Mouse (Mus musculus) limb, embryonic 14.5 days (tissue): ENCODE results near the gene P4hb. TPM values are rescaled to one million over a fixed set of nuclear protein-coding genes. Genes with fewer than 3 reads are reported as not detected.

Experiments
- ATAC-seq: fragments of 200-750 bp; cut with Nextera tagmentation; 2 replicates; pipeline ENCODE4 v1.8.0; 2017; ENCODE audit warnings: low read depth, moderate number of reproducible peaks, moderate TSS enrichment; ENCODE audit not compliant: low FRiP score
- DNase-seq: peaks from one replicate; pipeline ENCODE4 v3.0.0-alpha.2; 2015; ENCODE audit warnings: low spot score
- H3K27ac ChIP-seq: fragments of 300-500 bp; sonication (generic); replicated peaks from 2 replicates; pipeline ENCODE4 v1.5.1; 2014; ENCODE audit warnings: low read depth, mild to moderate bottlenecking, low read length, moderate library complexity, mixed read lengths
- H3K27me3 ChIP-seq: fragments of 300-500 bp; sonication (generic); 2 replicates; pipeline ENCODE4 v1.6.1; 2014; ENCODE audit warnings: low read length, mixed read lengths; ENCODE audit not compliant: control insufficient read depth, insufficient read depth
- H3K36me3 ChIP-seq: fragments of 300-500 bp; sonication (generic); 2 replicates; pipeline ENCODE4 v1.6.1; 2014; ENCODE audit warnings: mild to moderate bottlenecking, low read length, moderate library complexity, mixed read lengths; ENCODE audit not compliant: control insufficient read depth, insufficient read depth
- H3K4me1 ChIP-seq: fragments of 300-500 bp; sonication (generic); 2 replicates; pipeline ENCODE4 v1.6.1; 2014; ENCODE audit warnings: antibody characterized with exemption, low read length, mixed read lengths; ENCODE audit not compliant: control insufficient read depth, insufficient read depth
- H3K4me2 ChIP-seq: fragments of 300-500 bp; sonication (generic); replicated peaks from 2 replicates; pipeline ENCODE4 v1.6.1; 2014; ENCODE audit warnings: low read depth, mild to moderate bottlenecking, low read length, moderate library complexity; ENCODE audit not compliant: severe bottlenecking
- H3K4me3 ChIP-seq: fragments of 300-500 bp; sonication (generic); replicated peaks from 2 replicates; pipeline ENCODE4 v1.5.1; 2014; ENCODE audit warnings: low read length
- H3K9ac ChIP-seq: fragments of 300-500 bp; sonication (generic); 2 replicates; pipeline ENCODE4 v1.6.1; 2014; ENCODE audit warnings: mild to moderate bottlenecking, low read depth, low read length, moderate library complexity; ENCODE audit not compliant: severe bottlenecking
- H3K9me3 ChIP-seq: fragments of 300-500 bp; sonication (generic); 2 replicates; pipeline ENCODE4 v1.6.1; 2016; ENCODE audit warnings: low read length; ENCODE audit not compliant: control insufficient read depth
- POLR2A ChIP-seq: fragments of 200-500 bp; IDR thresholded peaks from 2 replicates; pipeline ENCODE4 v1.8.0; 2012; ENCODE audit warnings: inconsistent platforms, mild to moderate bottlenecking, moderate library complexity, borderline replicate concordance; ENCODE audit not compliant: insufficient read depth, insufficient read length; ENCODE audit errors: extremely low read depth
- WGBS: fragments of 180-500 bp; shearing (Covaris S2); extraction: QIAGEN DNeasy Blood & Tissue Kit; methylation state at CpG from one replicate; pipeline ENCODE4 v1.1.7; 2014; 5-methylcytosine and 5-hydroxymethylcytosine counted together
- polyA plus RNA-seq, 2 experiments: library from polyadenylated mRNA; depleted of rRNA in 1 of 2; stranded (reverse) in 1 of 2; unstranded in 1 of 2; fragments of >200 nt; fragmentation: Nextera tagmentation in 1 of 2; extraction: Ambion mirVana in 1 of 2; gene quantifications; 2 replicates each; pipeline versions ENCODE4 v1.2.1 to v1.2.3; 2012 to 2014

Gene P4hb
- 569 and 645 TPM in 2 replicates for polyA plus RNA-seq (2012; rRNA removed)
- 968 and 988 TPM in 2 replicates for polyA plus RNA-seq (2014; fragmentation: Nextera tagmentation; extraction: Ambion mirVana)

DNA sequence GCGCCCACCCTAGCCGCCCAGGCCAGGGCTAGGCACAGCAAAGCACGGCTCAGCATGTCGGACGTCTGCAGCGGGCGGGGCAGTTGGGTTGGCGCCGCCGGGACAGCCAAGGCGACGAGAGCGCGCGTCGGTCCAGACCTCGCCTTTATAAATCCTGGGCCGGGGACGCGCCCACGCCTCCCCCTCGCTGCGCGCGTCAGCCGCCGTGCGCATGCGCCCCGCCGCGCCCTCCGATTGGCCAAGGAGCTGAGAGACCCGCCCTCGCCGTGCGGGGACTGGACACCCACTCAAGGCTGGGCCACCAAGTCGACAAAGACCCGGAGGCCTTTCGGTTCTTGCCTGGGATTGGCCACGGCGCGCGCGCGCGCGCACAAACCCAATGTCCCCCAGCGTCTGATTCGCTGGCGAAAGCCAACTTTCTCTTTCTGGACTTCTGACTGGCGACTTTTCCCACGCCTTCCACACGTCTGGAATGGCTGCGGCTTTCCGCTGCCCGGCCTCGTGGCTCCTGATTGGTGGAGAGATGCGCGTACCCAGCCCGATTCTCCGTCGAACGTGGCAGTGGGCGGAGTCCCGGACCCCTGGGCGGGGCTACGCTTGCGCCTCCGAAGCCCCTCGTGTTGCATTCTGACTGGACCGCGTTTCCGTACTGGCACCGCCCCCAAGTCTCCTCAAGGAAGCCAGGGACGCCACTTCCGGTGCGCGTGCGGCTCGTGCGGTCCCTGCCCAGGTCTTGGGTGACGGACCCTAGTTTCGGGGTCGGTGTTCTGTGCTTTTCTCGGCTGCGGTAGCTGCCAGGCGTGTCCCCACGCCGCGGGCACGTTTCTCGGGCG lies at the start of gene P4hb:
Gene P4hb, minus strand, starts transcription at position 502 of the 833 bp plus-strand sequence.
- peak; percentile 98; the same call in 1 of the 2 replicates for TF ChIP-seq POLR2A
- Histone ChIP-seq H3K4me2 (peak within 1 kb of the TSS; percentile 76), H3K9me3 (no peaks in the 10 kb centered on the region), H3K4me1 (peaks cover 21% of the 10 kb centered on the region), H3K4me3 (peak within 1 kb of the TSS; percentile 94), H3K27ac (peak within 1 kb of the TSS; percentile 97), H3K27me3 (no peaks in the 10 kb centered on the region), H3K9ac (peak within 1 kb of the TSS; percentile 96), H3K36me3 (peaks cover 45% of the 10 kb centered on the region)
- ATAC-seq (peak; percentile 94), DNase-seq (peak; percentile 99)
- under 1% methylated on average over 83 of the region's 94 CpGs for WGBS

- H3K9ac ChIP-seq, result no peak overlapping the region
- ATAC-seq (no peak), DNase-seq (no peak)
- no peaks in the 10 kb centered on the region for H3K27me3 ChIP-seq
- no peaks in the 10 kb centered on the region for H3K9me3 ChIP-seq
- H3K4me3 ChIP-seq, result no peak overlapping the region
- no peak overlapping the region for H3K27ac ChIP-seq
- no peak for TF ChIP-seq POLR2A
- H3K36me3 ChIP-seq, result peaks cover 56% of the 10 kb centered on the region
- no peak overlapping the region for H3K4me2 ChIP-seq
- H3K4me1 ChIP-seq, result peaks cover 4% of the 10 kb centered on the region; the same call in 1 of the 2 replicates
- WGBS, result 92% methylated on average over 6 of the region's 6 CpGs
Measured at GRCm38 (mm10) chr11:120622805-120623204, 49.8 kb upstream of the P4hb start.

DNA sequence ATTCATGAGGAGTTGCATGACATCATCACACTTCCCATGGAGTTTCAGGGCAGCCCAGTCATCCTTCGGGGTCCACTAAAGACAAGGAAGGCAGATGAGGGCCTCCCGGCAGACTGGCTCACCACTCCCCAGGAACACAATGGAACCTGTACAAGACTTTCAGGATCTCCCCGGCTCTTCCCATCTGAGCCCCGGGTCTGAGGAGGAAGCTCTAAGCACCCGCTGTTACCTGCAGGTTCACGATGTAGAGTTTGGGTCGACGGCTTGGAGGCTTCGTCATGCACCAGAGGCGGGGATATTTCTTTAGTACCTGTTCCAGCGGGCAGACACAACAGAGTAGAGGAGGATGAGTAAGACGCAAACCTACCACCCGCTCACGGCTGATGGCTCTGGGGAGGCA lies 47.1 kb upstream of the P4hb start:
- Histone ChIP-seq H3K9ac (no peak overlapping the region), H3K4me2 (no peak overlapping the region), H3K27me3 (no peaks in the 10 kb centered on the region), H3K4me1 (peaks cover 12% of the 10 kb centered on the region), H3K4me3 (no peak overlapping the region), H3K36me3 (peaks cover 52% of the 10 kb centered on the region), H3K9me3 (no peaks in the 10 kb centered on the region), H3K27ac (no peak overlapping the region)
- ATAC-seq (no peak), DNase-seq (no peak)
- TF ChIP-seq POLR2A, result no peak
- WGBS, result 91% methylated on average over 13 of the region's 14 CpGs

- H3K27ac ChIP-seq, result no peak overlapping the region
- no peak overlapping the region for H3K4me3 ChIP-seq
- H3K36me3 ChIP-seq, result peaks cover 63% of the 10 kb centered on the region
- DNase-seq (no peak), ATAC-seq (no peak)
- H3K4me2 ChIP-seq, result no peak overlapping the region
- H3K9me3 ChIP-seq, result no peaks in the 10 kb centered on the region
- no peaks in the 10 kb centered on the region for H3K27me3 ChIP-seq
- 95% methylated on average over 25 of the region's 25 CpGs for WGBS
- no peak overlapping the region for H3K9ac ChIP-seq
- TF ChIP-seq POLR2A, result no peak
- H3K4me1 ChIP-seq, result peaks cover 11% of the 10 kb centered on the region
Measured at GRCm38 (mm10) chr11:120618619-120619535, 45.8 kb upstream of the P4hb start.
